Mouse (Mus musculus): Measurements from ENCODE around the gene Cables2.
"Not testable (repeated sequence)": the region's sequence is repeated elsewhere in the genome, so short reads cannot be mapped to it uniquely, and the experiment has no call there.

The Cables2 gene

GRCm38 (mm10) chr2:180277773-180278320 is 4.6 kb upstream of the Cables2 start:
- DNase-seq (ENCODE audit: low spot score): no peak

- DNase-seq (ENCODE audit: low spot score): no peak
These were observed 3.6 kb upstream of the Cables2 start for GRCm38 (mm10) chr2:180276851-180277259.

- DNase-seq (ENCODE audit: low spot score): no peak
These were observed 3.1 kb upstream of the Cables2 start for GRCm38 (mm10) chr2:180276385-180276784.

DNA sequence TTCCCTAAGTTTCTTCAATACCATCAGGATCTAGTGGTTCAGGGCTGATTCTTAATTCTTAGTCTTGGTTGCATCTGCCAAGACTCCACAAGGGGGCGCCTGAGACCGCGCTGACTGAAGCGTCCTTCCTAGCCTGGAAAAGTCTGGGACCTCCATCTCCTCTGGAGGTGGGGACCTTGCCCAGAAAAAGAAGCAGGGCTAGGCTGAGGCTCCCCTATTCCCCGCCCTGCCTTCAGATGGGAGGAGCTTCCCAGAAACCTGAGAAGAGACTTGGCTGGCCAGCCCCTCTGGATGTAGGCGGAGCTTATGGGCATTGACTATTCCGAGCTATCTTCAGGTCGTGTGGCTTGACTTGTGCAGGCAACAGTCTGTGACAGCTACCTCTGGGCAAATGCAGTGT is 2.5 kb upstream of the Cables2 start:
- DNase-seq (ENCODE audit: low spot score): peak; percentile 69

- DNase-seq (ENCODE audit: low spot score): no peak
These were observed 1.2 kb upstream of the Cables2 start for GRCm38 (mm10) chr2:180274523-180274922.

GRCm38 (mm10) chr2:180272884-180273321 is 393 bp downstream of the Cables2 start:
- DNase-seq (ENCODE audit: low spot score): peak; percentile 44

GRCm38 (mm10) chr2:180271804-180272395 is 1.4 kb downstream of the Cables2 start:
- no peak for DNase-seq (ENCODE audit: low spot score)

GRCm38 (mm10) chr2:180270537-180271255 is 2.6 kb downstream of the Cables2 start:
- no peak for DNase-seq (ENCODE audit: low spot score)

DNA sequence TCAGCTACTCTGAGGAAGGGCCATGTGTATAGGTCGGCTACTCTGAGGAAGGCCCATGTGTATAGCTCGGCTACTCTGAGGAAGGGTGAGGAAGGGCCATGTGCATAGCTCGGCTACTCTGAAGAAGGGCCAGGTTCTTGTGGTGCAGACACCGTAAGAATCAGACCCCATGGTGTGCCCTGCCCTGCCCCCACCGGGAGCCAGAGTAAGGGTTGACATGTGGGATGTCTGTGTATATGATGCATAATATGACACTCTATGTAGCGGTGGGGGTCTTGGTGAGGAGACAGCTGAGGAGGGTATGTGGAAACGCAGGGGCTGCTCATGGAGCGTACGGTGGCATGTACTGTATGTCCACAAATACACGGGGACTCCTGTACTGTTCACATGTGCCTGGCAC is 4.0 kb downstream of the Cables2 start:
- DNase-seq (ENCODE audit: low spot score): no peak

- no peak for DNase-seq (ENCODE audit: low spot score)
These were observed 5.3 kb downstream of the Cables2 start for GRCm38 (mm10) chr2:180267955-180268354.

GRCm38 (mm10) chr2:180262891-180263290 is 10.4 kb downstream of the Cables2 start:
- no peak for DNase-seq (ENCODE audit: low spot score)

- no peak for DNase-seq (ENCODE audit: low spot score)
These were observed 10.9 kb downstream of the Cables2 start for GRCm38 (mm10) chr2:180262441-180262840.

DNA sequence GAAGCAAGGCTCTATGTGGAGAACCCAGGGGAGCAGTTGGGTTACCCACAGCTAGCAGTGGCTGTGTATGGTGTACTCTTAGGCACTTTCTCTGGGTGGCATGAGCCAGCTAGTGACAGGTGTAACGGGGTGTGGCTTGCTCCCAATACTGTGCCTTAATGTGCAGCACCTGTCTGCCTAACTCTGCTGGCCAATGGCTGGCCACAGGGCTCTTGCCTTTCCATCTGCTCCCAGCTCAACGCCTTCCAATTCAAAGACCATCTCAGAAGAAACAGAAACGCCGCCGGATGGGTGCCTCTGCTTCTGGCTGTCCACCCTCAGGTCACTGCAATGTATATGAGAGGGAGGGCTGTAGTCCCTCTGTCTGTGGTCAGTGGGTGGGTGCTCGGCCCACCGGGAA is 11.4 kb downstream of the Cables2 start:
- DNase-seq (ENCODE audit: low spot score): no peak

DNA sequence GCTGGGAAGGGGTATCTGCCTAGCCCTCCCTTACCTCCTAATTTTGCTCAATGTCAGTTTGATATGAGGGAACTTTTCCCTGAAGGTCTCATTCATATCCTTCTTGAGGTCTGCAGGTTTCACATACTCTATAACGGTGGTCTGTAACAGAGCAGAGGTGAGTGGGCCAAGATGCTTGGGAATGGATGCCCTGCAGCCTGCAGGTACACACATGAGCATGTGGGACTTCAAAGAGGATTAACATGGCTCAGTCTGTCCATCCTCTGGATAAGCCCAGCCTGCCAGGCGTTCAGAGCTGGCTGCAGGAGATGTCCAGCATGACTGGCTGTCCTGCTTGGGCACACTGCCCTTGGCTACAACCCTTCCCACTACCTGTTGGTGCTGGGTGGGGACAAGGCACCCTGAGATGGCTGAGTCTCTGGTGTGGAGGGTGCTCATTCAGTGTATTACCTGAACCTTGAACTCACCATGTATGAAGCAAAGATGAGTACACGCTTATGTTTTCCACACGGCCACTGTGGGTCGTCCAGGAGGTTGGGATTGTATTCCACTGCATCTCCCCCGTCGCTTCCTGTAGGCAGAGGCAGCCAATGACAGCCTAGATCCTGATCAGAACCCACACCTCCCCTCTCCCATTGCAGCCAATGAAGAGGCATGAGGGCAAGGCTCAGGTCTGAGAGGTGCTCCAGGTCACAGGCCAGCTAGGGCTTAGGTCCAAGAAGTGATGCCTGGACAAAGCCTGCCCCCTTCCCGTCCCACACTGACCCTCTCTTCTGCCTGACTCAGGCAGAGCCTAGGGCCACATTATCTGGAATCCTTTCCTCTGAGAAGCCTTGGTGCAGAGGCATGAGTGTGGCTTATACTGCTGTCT is 12.5 kb downstream of the Cables2 start:
- DNase-seq (ENCODE audit: low spot score): no peak

DNA sequence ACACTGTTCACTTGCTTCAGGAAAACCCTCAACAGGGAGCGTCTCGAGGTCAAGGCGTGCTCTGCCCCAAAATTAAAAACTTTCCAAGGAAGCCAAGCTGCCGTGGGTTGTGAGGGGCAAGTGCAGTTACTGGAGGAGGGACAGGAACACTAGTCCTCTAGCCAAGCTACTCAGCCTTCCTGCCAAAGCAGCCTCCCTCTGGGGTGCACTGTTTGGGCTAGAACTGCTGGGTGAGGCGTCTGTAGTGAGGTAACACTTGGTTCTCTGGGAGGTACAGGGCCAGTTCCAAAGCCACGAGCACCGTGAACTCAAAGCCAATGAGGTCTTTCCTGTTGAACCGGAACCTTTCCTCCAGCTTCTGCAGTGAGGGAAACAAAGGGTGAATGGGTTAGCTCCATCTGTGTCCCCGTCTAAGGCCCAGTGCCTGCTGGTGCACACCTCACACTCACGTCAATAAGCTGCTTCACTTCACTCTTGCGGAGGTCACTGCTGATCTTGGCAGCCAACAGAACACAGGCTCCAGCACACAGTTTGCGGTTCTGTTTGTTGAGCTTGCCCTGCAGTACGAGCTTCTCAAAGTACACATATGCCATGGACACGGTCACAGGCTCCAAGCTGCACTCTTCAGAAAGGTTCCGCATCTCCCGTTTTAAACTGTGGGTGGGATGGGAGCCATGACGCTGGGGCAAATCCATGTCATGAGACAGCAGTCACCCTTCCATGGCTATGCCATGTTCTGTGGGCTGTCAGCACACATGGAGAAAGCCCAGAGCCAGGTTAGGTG is 13.3 kb downstream of the Cables2 start:
- DNase-seq (ENCODE audit: low spot score): not testable (repeated sequence)

DNA sequence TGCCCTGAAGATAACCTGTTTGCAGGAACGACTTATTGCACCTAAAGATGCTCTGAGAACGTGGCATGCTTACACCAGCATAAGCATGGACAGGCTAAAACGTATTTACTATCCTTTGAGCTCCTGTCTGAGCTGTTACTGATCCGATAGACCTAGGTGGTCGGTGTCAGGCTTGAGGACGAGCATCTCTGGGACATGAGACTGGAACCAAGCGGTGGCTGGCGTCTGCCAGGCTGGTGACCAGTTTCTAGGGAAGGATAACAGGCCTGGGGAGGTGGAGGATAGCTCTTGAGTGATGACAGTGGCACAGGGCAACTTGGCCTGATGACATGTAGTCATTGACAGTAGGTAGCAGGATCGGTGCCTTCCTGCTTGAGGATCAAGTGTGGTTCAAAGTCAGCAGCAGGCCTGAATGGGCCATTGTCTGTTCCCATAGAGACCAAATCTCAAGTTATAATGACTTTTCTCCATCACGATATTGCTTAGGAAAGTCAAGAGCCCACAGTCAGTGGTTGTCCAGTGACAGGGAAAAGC is 14.3 kb downstream of the Cables2 start:
- not testable (repeated sequence) for DNase-seq (ENCODE audit: low spot score)

DNA sequence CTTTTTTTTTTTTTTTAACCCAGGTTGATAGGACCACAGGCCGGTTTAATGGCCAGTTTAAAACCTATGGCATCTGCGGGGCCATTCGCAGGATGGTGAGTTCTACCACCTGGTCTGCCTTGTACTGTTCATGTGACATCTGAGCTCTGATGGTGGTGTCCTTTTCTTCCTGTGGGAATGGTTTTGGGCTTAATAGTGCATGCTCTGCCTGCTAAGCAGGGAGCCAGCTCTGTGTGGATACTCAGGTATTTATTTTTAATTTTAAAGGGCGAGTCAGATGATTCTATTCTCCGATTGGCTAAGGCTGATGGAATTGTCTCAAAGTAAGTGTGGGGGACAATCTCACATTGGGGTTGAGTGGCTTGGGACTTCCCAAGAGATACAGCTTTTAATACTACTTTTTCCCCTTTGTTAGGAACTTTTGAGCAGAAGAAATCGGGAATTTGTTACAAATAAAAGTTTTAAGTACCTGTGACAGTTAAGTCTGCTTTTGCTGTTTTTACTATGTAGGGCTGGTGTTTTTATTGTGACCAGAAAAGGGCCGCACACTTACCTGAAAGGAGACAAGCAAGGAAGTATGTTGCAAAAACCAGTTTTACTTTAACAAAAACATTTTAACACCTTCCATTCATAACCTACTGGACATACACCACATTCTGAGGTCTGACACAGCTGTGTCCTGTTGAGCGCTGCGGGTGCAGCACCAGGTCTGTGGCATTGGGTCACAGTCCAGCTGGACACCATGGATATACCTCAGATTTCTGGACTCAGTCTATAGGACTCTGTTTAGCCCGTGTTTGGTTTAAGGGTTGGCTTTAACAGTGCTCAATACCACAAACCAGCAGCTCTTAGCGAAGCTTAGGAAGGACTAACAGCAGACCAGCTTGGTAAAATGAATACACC is 15.1 kb downstream of the Cables2 start:
- no peak for DNase-seq (ENCODE audit: low spot score)

- DNase-seq (ENCODE audit: low spot score): peak; percentile 89
These were observed 16.2 kb downstream of the Cables2 start, which contains the start of gene Rps21 for GRCm38 (mm10) chr2:180257001-180257521. Gene Rps21 (plus strand): TSS chr2:180257377.

GRCm38 (mm10) chr2:180256296-180257000 is 16.8 kb downstream of the Cables2 start:
- DNase-seq (ENCODE audit: low spot score): no peak

Data from ovary, postnatal 10 days (tissue).